Mouse (Mus musculus) erythroblast, embryonic 14.5 days (primary cell): ENCODE results near the gene Smarca2.

ENCODE experiments used
- GATA1 ChIP-seq: IDR thresholded peaks from 2 replicates; pipeline ENCODE4 v1.6.1; 2012; ENCODE audit warnings: low read length, inconsistent platforms, mixed read lengths
- TAL1 ChIP-seq: IDR thresholded peaks from 3 replicates; pipeline ENCODE4 v1.6.1; 2012; ENCODE audit warnings: low read length, inconsistent platforms, mixed read lengths

GRCm38 (mm10) chr19:26758156-26758555, 153.3 kb downstream of the Smarca2 start:
- no peak for TF ChIP-seq GATA1
- no peak for TF ChIP-seq TAL1
